Mouse (Mus musculus) cortical plate, adult 2 months (tissue): Measurements from ENCODE around the gene Alg9. TPM values are rescaled to one million over a fixed set of nuclear protein-coding genes. Genes with fewer than 3 reads are reported as not detected.

Experiments
- H3K27ac ChIP-seq: fragments of 200-500 bp; 2 replicates; pipeline ENCODE4 v1.5.1; 2012; ENCODE audit warnings: low read length, control low read depth, inconsistent platforms; ENCODE audit not compliant: insufficient read depth
- H3K4me1 ChIP-seq: fragments of 200-500 bp; 2 replicates; pipeline ENCODE4 v1.6.1; 2011; ENCODE audit warnings: low read length; ENCODE audit not compliant: control insufficient read depth, insufficient read depth
- H3K4me3 ChIP-seq: fragments of 200-500 bp; 2 replicates; pipeline ENCODE4 v1.5.1; 2011; ENCODE audit warnings: mild to moderate bottlenecking, low read length, control low read depth; ENCODE audit not compliant: insufficient read depth
- CTCF ChIP-seq: fragments of 200-500 bp; IDR thresholded peaks from 2 replicates; pipeline ENCODE4 v1.5.1; 2011; ENCODE audit warnings: mild to moderate bottlenecking, control low read depth, low read length; ENCODE audit not compliant: insufficient read depth; ENCODE audit errors: extremely low read depth
- POLR2A ChIP-seq: fragments of 200-500 bp; IDR thresholded peaks from 2 replicates; pipeline ENCODE4 v1.6.1; 2011; ENCODE audit warnings: mild to moderate bottlenecking, low read length, control low read depth; ENCODE audit not compliant: insufficient read depth; ENCODE audit errors: extremely low read depth
- polyA plus RNA-seq: library from polyadenylated mRNA; depleted of rRNA; stranded (reverse); fragments of >200 nt; gene quantifications from 2 replicates; pipeline ENCODE4 v1.2.3, GENCODE M21; 2012

Alg9 gene
- polyA plus RNA-seq, 1 experiment, result 22.2 TPM

GRCm38 (mm10) chr9:50856341-50857081 lies 81.7 kb downstream of the Alg9 start:
- Histone ChIP-seq H3K4me1 (no peaks in the 10 kb centered on the region), H3K27ac (no peak overlapping the region), H3K4me3 (peak overlapping the region; percentile 82)
- TF ChIP-seq POLR2A (peak; percentile 41; the same call in 1 of the 2 replicates), CTCF (no peak)

- no peaks in the 10 kb centered on the region for H3K4me1 ChIP-seq
- peak overlapping the region; percentile 82 for H3K4me3 ChIP-seq
- TF ChIP-seq POLR2A, result no peak
- no peak for TF ChIP-seq CTCF
- no peak overlapping the region for H3K27ac ChIP-seq
Measured at GRCm38 (mm10) chr9:50857082-50857641, 82.3 kb downstream of the Alg9 start.

- Histone ChIP-seq H3K27ac (no peak overlapping the region), H3K4me1 (no peaks in the 10 kb centered on the region), H3K4me3 (no peak overlapping the region)
- no peak for TF ChIP-seq POLR2A
Measured at GRCm38 (mm10) chr9:50858681-50859080, 83.9 kb downstream of the Alg9 start.

- TF ChIP-seq CTCF, result no peak
- no peak for TF ChIP-seq POLR2A
- Histone ChIP-seq H3K4me3 (no peak overlapping the region), H3K27ac (no peak overlapping the region), H3K4me1 (no peaks in the 10 kb centered on the region)
Measured at GRCm38 (mm10) chr9:50861119-50861839, 86.5 kb downstream of the Alg9 start.

GRCm38 (mm10) chr9:50863824-50864223 lies 89.0 kb downstream of the Alg9 start:
- Histone ChIP-seq H3K27ac (no peak overlapping the region), H3K4me1 (no peaks in the 10 kb centered on the region), H3K4me3 (no peak overlapping the region)
- TF ChIP-seq CTCF (no peak), POLR2A (no peak)

- no peak overlapping the region for H3K27ac ChIP-seq
- H3K4me1 ChIP-seq, result no peaks in the 10 kb centered on the region
- no peak overlapping the region for H3K4me3 ChIP-seq
- TF ChIP-seq CTCF (no peak), POLR2A (no peak)
Measured at GRCm38 (mm10) chr9:50864877-50865276, 90.1 kb downstream of the Alg9 start.

GRCm38 (mm10) chr9:50865803-50866202 lies 91.0 kb downstream of the Alg9 start:
- Histone ChIP-seq H3K4me3 (no peak overlapping the region), H3K4me1 (no peaks in the 10 kb centered on the region), H3K27ac (no peak overlapping the region)
- TF ChIP-seq CTCF (no peak), POLR2A (no peak)

- Histone ChIP-seq H3K4me3 (no peak overlapping the region), H3K27ac (no peak overlapping the region), H3K4me1 (no peaks in the 10 kb centered on the region)
- TF ChIP-seq POLR2A (no peak), CTCF (no peak)
Measured at GRCm38 (mm10) chr9:50867015-50867414, 92.2 kb downstream of the Alg9 start.

GRCm38 (mm10) chr9:50868182-50868581 lies 93.4 kb downstream of the Alg9 start:
- Histone ChIP-seq H3K27ac (no peak overlapping the region), H3K4me1 (peaks cover 2% of the 10 kb centered on the region; the same call in 1 of the 2 replicates), H3K4me3 (no peak overlapping the region)
- no peak for TF ChIP-seq CTCF
- TF ChIP-seq POLR2A, result no peak

- no peak overlapping the region for H3K27ac ChIP-seq
- H3K4me3 ChIP-seq, result no peak overlapping the region
- peaks cover 2% of the 10 kb centered on the region; the same call in 1 of the 2 replicates for H3K4me1 ChIP-seq
- no peak for TF ChIP-seq POLR2A
- TF ChIP-seq CTCF, result no peak
Measured at GRCm38 (mm10) chr9:50873210-50873609, 98.4 kb downstream of the Alg9 start.
